Mouse (Mus musculus) frontal cortex, postnatal 14 days (tissue): ENCODE measurements around the gene Soat2.
"Not testable (repeated sequence)": the region's sequence is repeated elsewhere in the genome, so short reads cannot be mapped to it uniquely, and the experiment has no call there.

Source experiments
- DNase-seq, 2 experiments: peaks; one replicate each; pipeline ENCODE4 v3.0.0; 2022; ENCODE audit warnings: low spot score in 2 of 2

The Soat2 gene

GRCm38 (mm10) chr15:102146089-102146488 is 4.2 kb upstream of the Soat2 start:
- DNase-seq, result no peak

- peak in 1 of 2 experiments; percentile 41 for DNase-seq
Observed at GRCm38 (mm10) chr15:102146882-102147281, 3.4 kb upstream of the Soat2 start.

DNA sequence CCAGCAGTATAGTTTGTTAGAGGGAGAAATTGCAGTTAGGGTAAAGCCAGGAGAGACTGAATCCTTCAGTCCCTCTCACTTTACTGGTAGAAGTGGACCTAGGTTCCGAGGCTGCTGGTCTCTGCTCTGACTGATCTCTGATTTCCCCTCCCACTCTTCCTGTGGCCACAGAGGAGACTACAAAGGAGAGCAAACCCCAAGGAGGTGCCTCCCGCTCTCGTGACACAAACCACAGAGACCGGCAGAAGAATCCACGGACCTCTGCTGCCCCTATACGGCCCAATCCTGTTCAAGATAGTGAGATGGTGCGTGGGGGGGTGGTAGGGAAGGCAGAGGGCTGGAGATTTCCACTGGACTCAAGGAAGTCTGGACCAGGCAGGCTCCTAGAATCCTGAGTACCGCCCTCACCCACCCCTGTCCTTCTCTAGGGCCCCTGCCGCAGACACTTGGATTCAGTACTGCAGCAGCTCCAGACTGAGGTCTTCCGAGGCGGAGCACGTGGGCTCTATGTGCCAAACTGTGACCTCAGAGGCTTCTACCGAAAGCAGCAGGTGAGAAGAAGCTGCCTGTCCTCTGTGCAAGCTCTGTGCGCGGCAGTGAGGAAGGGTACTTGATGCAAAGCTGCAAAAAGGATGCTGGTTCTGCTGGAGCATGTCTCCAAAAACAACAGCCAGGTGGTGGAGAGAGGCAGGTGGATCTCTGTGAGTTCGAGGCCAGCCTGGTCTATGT is 2.5 kb upstream of the Soat2 start:
- DNase-seq, result no peak

GRCm38 (mm10) chr15:102149561-102149960 is 765 bp upstream of the Soat2 start:
- no peak for DNase-seq

GRCm38 (mm10) chr15:102152646-102153045 is 2.3 kb downstream of the Soat2 start:
- DNase-seq, result no peak

- not testable (repeated sequence) for DNase-seq
Observed at GRCm38 (mm10) chr15:102155006-102155405, 4.7 kb downstream of the Soat2 start.

DNA sequence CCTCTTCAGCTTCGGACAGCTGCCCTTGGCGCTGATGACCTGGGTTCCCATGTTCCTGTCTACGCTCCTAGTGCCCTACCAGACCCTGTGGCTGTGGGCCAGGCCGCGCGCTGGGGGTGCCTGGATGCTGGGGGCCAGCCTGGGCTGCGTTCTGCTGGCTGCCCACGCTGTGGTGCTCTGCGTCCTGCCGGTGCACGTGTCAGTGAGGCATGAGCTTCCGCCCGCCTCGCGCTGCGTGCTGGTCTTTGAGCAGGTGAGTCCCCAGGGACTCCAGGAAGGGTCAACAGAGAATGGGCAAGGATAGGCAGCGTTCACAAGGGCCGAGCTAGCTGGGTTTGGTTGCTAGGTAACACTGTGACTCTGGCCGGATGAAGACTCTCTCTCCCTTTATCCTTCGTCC is 6.5 kb downstream of the Soat2 start:
- no peak for DNase-seq

- DNase-seq, result no peak
Observed at GRCm38 (mm10) chr15:102160415-102161060, 10.2 kb downstream of the Soat2 start.

- no peak for DNase-seq
Observed at GRCm38 (mm10) chr15:102163900-102164693, 13.8 kb downstream of the Soat2 start.

- no peak for DNase-seq
Observed at GRCm38 (mm10) chr15:102165468-102166100, 15.3 kb downstream of the Soat2 start.

DNA sequence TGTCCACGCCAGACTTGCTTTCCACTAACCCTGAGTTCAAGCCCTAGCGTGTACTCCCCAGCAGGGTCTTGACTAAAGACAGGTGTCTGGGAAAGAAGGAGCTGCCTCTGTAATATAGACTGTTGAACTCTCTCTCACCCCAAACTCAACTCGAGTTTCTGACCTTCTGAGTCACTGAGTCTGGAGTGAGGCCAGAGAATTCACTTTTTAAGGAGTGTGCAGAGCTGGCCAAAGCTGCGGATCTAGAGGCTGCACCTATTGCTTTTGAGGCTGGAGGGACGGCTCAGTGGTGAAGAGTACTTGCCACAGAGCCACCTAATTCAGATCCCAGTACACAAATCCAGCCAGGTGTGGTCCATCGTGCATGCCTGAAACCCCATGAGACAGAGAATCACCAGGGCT is 17.3 kb downstream of the Soat2 start:
- no peak for DNase-seq

GRCm38 (mm10) chr15:102169064-102169463 is 18.7 kb downstream of the Soat2 start:
- no peak for DNase-seq

DNA sequence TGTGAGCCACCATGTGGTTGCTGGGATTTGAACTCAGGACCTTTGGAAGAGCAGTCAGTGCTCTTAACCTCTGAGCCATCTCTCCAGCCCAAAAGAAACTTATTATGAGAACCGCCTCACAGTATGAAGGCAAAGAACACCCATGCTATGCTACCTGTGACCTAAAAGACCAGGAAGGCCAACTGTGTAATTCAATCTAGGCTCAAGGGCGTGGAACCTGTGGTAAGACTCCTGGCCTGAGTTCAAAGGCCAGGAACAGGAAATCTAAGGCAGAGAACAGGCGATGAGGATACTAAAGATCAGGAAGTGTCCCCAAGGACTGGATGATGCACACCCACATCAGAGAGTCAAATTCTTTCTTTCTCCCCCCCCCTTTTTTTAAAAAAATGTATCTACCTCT is 23.3 kb downstream of the Soat2 start:
- no peak for DNase-seq

DNA sequence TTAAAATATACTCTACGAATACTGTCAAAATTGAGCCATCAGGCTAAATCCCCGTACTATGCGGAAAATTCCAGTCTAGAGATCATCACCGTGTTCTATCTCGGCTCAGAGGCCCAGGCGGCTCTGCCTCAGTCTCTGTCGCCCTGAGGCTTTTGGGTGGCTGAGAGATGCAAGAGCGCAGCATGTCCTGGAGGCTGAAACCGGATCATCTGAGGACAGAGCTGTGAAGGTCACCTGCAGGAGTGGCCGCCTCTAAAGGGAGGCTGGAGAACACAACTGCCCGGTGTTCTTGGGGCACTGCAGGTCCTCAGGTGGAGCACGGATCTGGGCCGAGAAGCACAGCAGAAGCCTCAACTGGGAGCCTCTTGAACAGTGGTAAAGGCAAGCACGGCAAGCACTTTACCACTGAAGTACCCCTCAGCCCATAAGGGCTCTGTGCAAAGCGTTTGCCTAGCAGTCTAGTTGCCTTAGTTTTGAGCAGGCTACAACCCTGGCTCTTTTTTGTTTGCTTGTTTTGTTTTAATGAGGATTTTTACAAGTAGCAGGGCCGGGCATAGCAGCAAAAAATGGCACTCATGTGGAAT is 25.5 kb downstream of the Soat2 start:
- DNase-seq, result no peak

DNA sequence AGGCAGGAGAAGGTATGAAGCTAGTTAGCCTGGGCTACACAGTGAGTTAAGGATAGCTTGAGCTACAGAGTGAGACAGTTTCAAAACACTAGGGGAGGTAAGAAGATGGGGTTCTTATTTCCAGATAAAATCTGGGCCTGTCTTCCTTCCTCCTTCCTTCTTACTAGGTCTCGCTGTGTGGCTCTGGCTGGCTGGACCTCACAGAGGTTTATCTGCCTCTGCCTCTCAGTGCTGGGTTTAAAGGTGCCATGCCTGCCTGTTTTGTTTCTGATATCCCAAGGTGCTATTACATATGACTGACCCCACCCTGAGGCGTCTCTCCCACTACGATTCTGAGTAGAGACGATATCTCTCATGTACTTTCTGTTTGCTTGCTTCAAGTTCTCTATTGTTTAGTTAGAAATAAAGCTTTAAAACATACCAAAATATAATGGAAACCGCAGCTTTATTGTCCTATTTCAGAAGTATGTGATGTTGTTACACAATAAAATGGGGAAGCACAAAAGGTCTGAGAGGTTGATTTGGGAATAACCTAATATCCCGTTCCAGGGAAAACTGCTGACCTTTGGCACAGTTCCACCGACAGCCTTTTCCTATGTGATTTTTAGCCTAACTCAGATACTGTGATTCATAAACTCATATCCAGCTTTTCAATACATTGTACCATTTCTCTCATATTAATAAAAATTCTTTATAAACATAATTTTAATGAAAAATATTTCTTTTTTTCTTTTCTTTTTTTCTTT is 26.4 kb downstream of the Soat2 start:
- no peak for DNase-seq

GRCm38 (mm10) chr15:102177417-102177816 is 27.1 kb downstream of the Soat2 start:
- DNase-seq, result no peak

DNA sequence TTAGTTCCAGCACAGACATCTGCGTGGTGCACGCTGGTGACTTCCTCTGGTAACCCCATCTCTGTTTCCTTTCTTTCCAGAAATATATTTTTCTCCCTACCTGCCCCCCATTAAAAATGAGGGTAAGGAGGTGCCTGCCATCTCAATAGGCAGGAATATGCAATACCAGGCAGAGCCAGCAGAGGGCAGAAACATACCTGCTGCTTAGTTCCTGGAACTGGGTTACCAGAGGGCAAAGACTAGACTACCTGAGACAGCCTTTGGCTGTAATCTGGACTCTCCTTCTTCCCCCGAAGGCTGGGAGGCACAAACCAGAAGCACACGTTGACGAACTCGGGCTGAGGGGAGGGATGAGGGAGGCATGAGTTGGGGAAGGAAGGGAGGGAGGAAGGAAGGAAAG is 28.0 kb downstream of the Soat2 start:
- peak in 1 of 2 experiments; percentile 77 for DNase-seq

GRCm38 (mm10) chr15:102179106-102179505 is 28.8 kb downstream of the Soat2 start:
- no peak for DNase-seq

- DNase-seq, result no peak
Observed at GRCm38 (mm10) chr15:102179924-102180323, 29.6 kb downstream of the Soat2 start.

- no peak for DNase-seq
Observed at GRCm38 (mm10) chr15:102183076-102183475, 32.8 kb downstream of the Soat2 start.

- DNase-seq, result no peak
Observed at GRCm38 (mm10) chr15:102186239-102186638, 35.9 kb downstream of the Soat2 start.
